Mouse (Mus musculus) MEL (cell line): ENCODE results near the gene Slc44a4. TPM values are rescaled to one million over a fixed set of nuclear protein-coding genes. Genes with fewer than 3 reads are reported as not detected.
"Not testable (repeated sequence)": the region's sequence is repeated elsewhere in the genome, so short reads cannot be mapped to it uniquely, and the experiment has no call there.

ENCODE experiments used
- DNase-seq: peaks from one replicate; pipeline ENCODE4 v3.0.0; 2011; ENCODE audit warnings: low read depth, low spot score
- H3K27ac ChIP-seq: 2 replicates; pipeline ENCODE4 v1.5.1; 2012; ENCODE audit warnings: low read depth, mild to moderate bottlenecking, control low read depth, low read length, moderate library complexity; ENCODE audit not compliant: control insufficient read depth
- H3K27me3 ChIP-seq, 2 experiments: fragments of 150-350 bp in 1 of 2; sonication (generic) in 1 of 2; 2 replicates each; pipeline ENCODE4 v1.6.1; 2012; ENCODE audit warnings: low read length in 2 of 2, mild to moderate bottlenecking in 2 of 2, improper control_type of control experiment in 1 of 2, moderate library complexity in 1 of 2; ENCODE audit not compliant: insufficient read depth in 2 of 2, control insufficient read depth in 1 of 2
- H3K36me3 ChIP-seq, 2 experiments: 2 replicates each; pipeline ENCODE4 v1.6.1; 2012 to 2014; ENCODE audit warnings: low read length in 2 of 2, improper control_type of control experiment in 1 of 2, inconsistent platforms in 1 of 2, mild to moderate bottlenecking in 1 of 2; ENCODE audit not compliant: insufficient read depth in 2 of 2, control insufficient read depth in 1 of 2
- H3K4me1 ChIP-seq, 2 experiments: fragments of 150-350 bp in 1 of 2; sonication (generic) in 1 of 2; 2 replicates each; pipeline ENCODE4 v1.6.1; 2012; ENCODE audit warnings: low read length in 2 of 2, improper control_type of control experiment in 1 of 2, mild to moderate bottlenecking in 1 of 2; ENCODE audit not compliant: insufficient read depth in 2 of 2, control insufficient read depth in 1 of 2
- H3K4me3 ChIP-seq, 2 experiments: fragments of 150-350 bp in 1 of 2; sonication (generic) in 1 of 2; 2 replicates each; pipeline ENCODE4 v1.5.1; 2012; ENCODE audit warnings: low read depth in 2 of 2, low read length in 2 of 2, mild to moderate bottlenecking in 2 of 2, moderate library complexity in 2 of 2, control low read depth in 1 of 2, improper control_type of control experiment in 1 of 2; ENCODE audit not compliant: control insufficient read depth in 1 of 2, insufficient read depth in 1 of 2
- H3K79me2 ChIP-seq: 2 replicates; pipeline ENCODE4 v1.6.1; 2012; ENCODE audit warnings: mild to moderate bottlenecking, low read length, moderate library complexity; ENCODE audit not compliant: control insufficient read depth, poor library complexity, insufficient read depth
- H3K9ac ChIP-seq: 2 replicates; pipeline ENCODE4 v1.6.1; 2012; ENCODE audit warnings: low read depth, mild to moderate bottlenecking, control low read depth, low read length, moderate library complexity; ENCODE audit not compliant: control insufficient read depth, poor library complexity, severe bottlenecking
- H3K9me3 ChIP-seq: fragments of 150-350 bp; sonication (generic); replicated peaks from 2 replicates; pipeline ENCODE4 v1.6.1; 2012; ENCODE audit warnings: mild to moderate bottlenecking, low read length, improper control_type of control experiment, moderate library complexity; ENCODE audit not compliant: insufficient read depth
- BHLHE40 ChIP-seq: IDR thresholded peaks from 2 replicates; pipeline ENCODE4 v1.6.1; 2012; ENCODE audit warnings: low read depth, mild to moderate bottlenecking, inconsistent platforms, low read length, improper control_type of control experiment, borderline replicate concordance
- CTCF ChIP-seq, 3 experiments: IDR thresholded peaks in 2 of 3; conservative IDR thresholded peaks in 1 of 3; 2 replicates each; pipeline ENCODE4 v1.5.1; 2011 to 2012; ENCODE audit warnings: low read length in 3 of 3, low read depth in 2 of 3, mild to moderate bottlenecking in 2 of 3, improper control_type of control experiment in 1 of 3, inconsistent platforms in 1 of 3, mixed read lengths in 1 of 3, moderate library complexity in 1 of 3; ENCODE audit not compliant: control insufficient read depth in 1 of 3, insufficient read depth in 1 of 3, poor library complexity in 1 of 3, severe bottlenecking in 1 of 3
- E2F4 ChIP-seq: IDR thresholded peaks from 2 replicates; pipeline ENCODE4 v1.6.1; 2011; ENCODE audit warnings: low read depth, low read length, improper control_type of control experiment, borderline replicate concordance
- ETS1 ChIP-seq: IDR thresholded peaks from 2 replicates; pipeline ENCODE4 v1.6.1; 2012; ENCODE audit warnings: low read depth, mild to moderate bottlenecking, inconsistent platforms, low read length, improper control_type of control experiment, moderate library complexity
- GATA1 ChIP-seq: IDR thresholded peaks from 2 replicates; pipeline ENCODE4 v1.6.1; 2011; ENCODE audit warnings: low read depth, low read length, improper control_type of control experiment
- KAT2A ChIP-seq: conservative IDR thresholded peaks from 2 replicates; pipeline ENCODE4 v1.6.1; 2012; ENCODE audit warnings: low read depth, low read length, improper control_type of control experiment, inconsistent platforms
- MAFK ChIP-seq: IDR thresholded peaks from 2 replicates; pipeline ENCODE4 v1.6.1; 2011; ENCODE audit warnings: low read depth, mild to moderate bottlenecking, low read length, improper control_type of control experiment, borderline replicate concordance
- MEF2A ChIP-seq: IDR thresholded peaks from 2 replicates; pipeline ENCODE4 v1.6.1; 2014; ENCODE audit warnings: low read depth, mild to moderate bottlenecking, inconsistent platforms, low read length, improper control_type of control experiment; ENCODE audit not compliant: poor library complexity, insufficient replicate concordance, severe bottlenecking; ENCODE audit errors: extremely low read depth
- MXI1 ChIP-seq: IDR thresholded peaks from 2 replicates; pipeline ENCODE4 v1.6.1; 2011; ENCODE audit warnings: mild to moderate bottlenecking, low read depth, low read length, improper control_type of control experiment
- MYC ChIP-seq: IDR thresholded peaks from 2 replicates; pipeline ENCODE4 v1.6.1; 2011; ENCODE audit warnings: low read depth, mild to moderate bottlenecking, low read length, improper control_type of control experiment, moderate library complexity
- NRF1 ChIP-seq: IDR thresholded peaks from 2 replicates; pipeline ENCODE4 v1.6.1; 2014; ENCODE audit warnings: low read depth, mild to moderate bottlenecking, inconsistent platforms, low read length, improper control_type of control experiment, moderate library complexity; ENCODE audit not compliant: poor library complexity, insufficient read depth, severe bottlenecking
- POLR2A ChIP-seq, 2 experiments: IDR thresholded peaks; 2 replicates each; pipeline ENCODE4 v1.6.1; 2011 to 2012; ENCODE audit warnings: low read length in 2 of 2, mild to moderate bottlenecking in 2 of 2, control low read depth in 1 of 2, improper control_type of control experiment in 1 of 2, low read depth in 1 of 2, moderate library complexity in 1 of 2; ENCODE audit not compliant: control insufficient read depth in 1 of 2, insufficient read depth in 1 of 2, poor library complexity in 1 of 2
- POLR2AphosphoS2 ChIP-seq: IDR thresholded peaks from 2 replicates; pipeline ENCODE4 v1.6.1; 2011; ENCODE audit warnings: low read length, improper control_type of control experiment
- POLR2AphosphoS5 ChIP-seq: IDR thresholded peaks from 2 replicates; pipeline ENCODE4 v1.6.1; 2012; ENCODE audit warnings: low read depth, borderline replicate concordance, mild to moderate bottlenecking, inconsistent platforms, low read length, moderate library complexity, mixed read lengths
- SMC3 ChIP-seq: IDR thresholded peaks from 2 replicates; pipeline ENCODE4 v1.6.1; 2011; ENCODE audit warnings: low read depth, low read length, improper control_type of control experiment
- TAL1 ChIP-seq: IDR thresholded peaks from 2 replicates; pipeline ENCODE4 v1.6.1; 2012; ENCODE audit warnings: mild to moderate bottlenecking, inconsistent platforms, low read length, moderate library complexity, mixed read lengths
- TCF12 ChIP-seq: IDR thresholded peaks from 2 replicates; pipeline ENCODE4 v1.6.1; 2014; ENCODE audit warnings: low read depth, mild to moderate bottlenecking, inconsistent platforms, low read length, improper control_type of control experiment, moderate library complexity
- USF1 ChIP-seq: IDR thresholded peaks from 2 replicates; pipeline ENCODE4 v1.6.1; 2014; ENCODE audit warnings: low read depth, mild to moderate bottlenecking, inconsistent platforms, low read length, improper control_type of control experiment, moderate library complexity
- USF2 ChIP-seq, 2 experiments: IDR thresholded peaks; 2 replicates each; pipeline ENCODE4 v1.6.1; 2011 to 2012; ENCODE audit warnings: improper control_type of control experiment in 2 of 2, low read length in 2 of 2, borderline replicate concordance in 1 of 2, inconsistent platforms in 1 of 2, low read depth in 1 of 2, mild to moderate bottlenecking in 1 of 2; ENCODE audit not compliant: insufficient read depth in 1 of 2
- ZC3H11A ChIP-seq: IDR thresholded peaks from 2 replicates; pipeline ENCODE4 v1.6.1; 2012; ENCODE audit warnings: low read depth, mild to moderate bottlenecking, inconsistent platforms, low read length, improper control_type of control experiment
- ZMIZ1 ChIP-seq: IDR thresholded peaks from 2 replicates; pipeline ENCODE4 v1.6.1; 2012; ENCODE audit warnings: low read depth, mild to moderate bottlenecking, inconsistent platforms, low read length, improper control_type of control experiment, moderate library complexity
- polyA plus RNA-seq, 2 experiments: library from polyadenylated mRNA; stranded (reverse) in 1 of 2; unstranded in 1 of 2; fragments of >175 nt in 1 of 2; fragments of >200 nt in 1 of 2; gene quantifications; 2 replicates each; pipeline versions ENCODE4 v1.2.1 to v1.2.4; 2012; ENCODE audit warnings: low replicate concordance in 2 of 2, low read depth in 1 of 2; ENCODE audit not compliant: insufficient read length in 2 of 2, insufficient read depth in 1 of 2, missing spikeins in 1 of 2
- total RNA-seq: library from RNA; depleted of rRNA; stranded (reverse); fragments of 300-350 nt; gene quantifications from 2 replicates; pipeline ENCODE4 v1.2.3, GENCODE M21; 2012

The Slc44a4 gene
- total and polyA plus RNA-seq, 3 experiments, result 0.06 to 0.12 TPM; not detected in 1

DNA sequence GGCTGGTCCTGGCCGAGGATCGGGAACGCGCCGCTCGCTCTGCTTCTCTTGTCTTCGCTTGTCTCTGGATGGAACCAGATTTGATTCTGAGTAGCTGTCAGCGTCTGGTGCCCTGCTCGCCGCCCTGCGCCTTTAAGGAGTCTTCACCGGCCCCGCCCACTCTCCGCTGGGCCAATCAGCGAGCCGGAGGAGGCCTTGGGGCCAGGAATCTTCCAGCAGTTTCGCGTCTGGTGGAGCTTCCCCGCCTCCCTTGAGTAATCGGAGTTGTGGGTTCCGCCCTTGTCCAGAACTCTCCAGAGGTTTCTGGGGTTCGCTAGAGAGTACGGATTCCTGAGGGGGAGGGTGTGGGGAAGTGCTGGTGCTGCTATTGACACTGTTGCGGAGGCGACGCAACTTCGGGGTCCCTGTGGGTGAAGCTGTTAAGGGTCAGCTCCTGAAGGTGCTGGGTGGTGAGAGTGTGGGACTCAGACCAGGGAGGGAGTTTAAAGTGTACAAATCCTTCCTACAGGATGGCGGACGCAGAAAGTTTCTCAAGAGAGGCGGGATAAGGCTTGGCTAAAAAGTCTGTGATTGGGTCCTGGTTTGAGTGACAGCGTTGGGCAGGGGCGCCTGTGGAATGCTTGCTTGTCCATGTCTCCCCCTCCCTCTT lies 45.0 kb downstream of the Slc44a4 start, which contains the start of gene Hspa1b:
Gene Hspa1b, minus strand, starts transcription at position 109 of the 649 bp plus-strand sequence.
- H3K4me1 ChIP-seq, H3K4me3 ChIP-seq, H3K9me3 ChIP-seq, H3K27me3 ChIP-seq, DNase-seq, H3K36me3 ChIP-seq, H3K27ac ChIP-seq, H3K9ac ChIP-seq, H3K79me2 ChIP-seq: not testable (repeated sequence)

DNA sequence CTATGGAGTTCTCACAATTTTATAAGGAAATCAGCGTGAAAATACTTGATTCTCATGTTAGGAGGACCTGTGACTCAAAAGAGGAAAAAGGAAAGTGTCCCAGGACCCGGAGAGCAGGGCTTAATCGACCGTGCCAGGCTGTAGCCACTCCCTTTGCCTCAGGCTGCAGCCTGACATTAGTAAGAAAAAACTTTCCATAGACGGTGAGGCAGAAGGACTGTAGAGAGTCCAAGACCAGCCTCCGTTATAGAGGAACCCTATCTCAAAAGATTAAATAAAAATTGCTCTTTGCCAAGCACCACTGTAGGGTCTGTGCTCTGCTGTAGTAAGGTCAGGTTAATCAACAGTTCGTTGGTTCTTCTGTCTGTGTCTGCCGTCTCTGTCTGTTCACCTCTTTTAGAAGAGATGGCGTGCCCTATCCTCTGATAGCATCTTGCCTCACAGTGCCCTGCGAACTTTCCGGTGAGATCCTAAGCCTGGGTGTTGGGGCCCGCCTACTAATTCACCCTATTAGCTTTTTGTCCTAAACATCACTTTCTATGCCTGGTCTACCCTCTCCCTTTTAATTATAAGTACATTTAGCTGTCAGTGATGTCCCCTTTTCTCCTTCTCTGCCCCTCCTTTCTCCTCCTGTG lies 45.7 kb downstream of the Slc44a4 start:
- Histone ChIP-seq H3K9me3 (no peaks in the 10 kb centered on the region), H3K27ac (no peak overlapping the region), H3K4me3 (no peak overlapping the region), H3K27me3 (no peaks in the 10 kb centered on the region), H3K9ac (no peak overlapping the region), H3K79me2 (no peaks in the 10 kb centered on the region), H3K36me3 (no peaks in the 10 kb centered on the region), H3K4me1 (no peaks in the 10 kb centered on the region)
- TF ChIP-seq MXI1 (no peak), E2F4 (no peak)
- DNase-seq, result no peak

DNA sequence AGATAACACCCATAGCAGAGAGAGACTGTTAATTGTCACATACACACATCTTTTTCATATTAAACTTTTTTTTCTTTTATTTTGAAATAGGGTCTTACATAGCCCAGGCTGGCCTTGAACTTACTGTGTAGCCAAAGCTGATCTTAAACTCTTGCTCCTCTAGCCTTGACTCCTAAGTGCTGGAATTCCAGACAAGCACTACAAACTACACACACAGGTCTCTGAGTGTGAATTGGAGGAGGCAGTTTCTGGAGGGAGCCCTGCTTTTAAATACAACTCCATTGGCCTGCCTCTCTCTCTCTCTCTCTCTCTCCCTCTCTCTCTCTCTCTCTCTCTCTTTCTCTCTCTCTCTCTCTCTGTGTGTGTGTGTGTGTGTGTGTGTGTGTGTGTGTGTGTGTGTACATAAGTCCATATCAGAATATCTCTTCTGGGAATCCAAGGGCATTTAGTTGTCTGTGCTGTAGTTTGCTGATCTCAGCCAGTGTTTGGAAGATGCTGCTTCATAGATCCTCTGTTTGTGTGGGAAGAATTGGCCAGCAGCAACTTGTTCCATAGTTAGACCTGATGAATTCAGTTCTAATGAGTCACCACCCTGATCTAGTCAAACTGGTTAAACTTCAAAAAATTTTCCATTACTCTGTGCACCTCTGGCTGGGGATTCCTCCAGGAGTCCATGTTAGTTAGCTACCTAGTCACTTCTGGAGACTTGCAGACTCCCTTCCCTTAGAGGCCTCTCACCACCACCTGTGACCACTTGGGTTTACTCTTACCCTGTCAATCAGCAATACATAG lies 46.6 kb downstream of the Slc44a4 start:
- Histone ChIP-seq H3K9ac (no peak overlapping the region), H3K79me2 (no peaks in the 10 kb centered on the region), H3K4me1 (peaks cover 0 to 4% of the 10 kb centered on the region in 2 experiments; a peak in 1 of 4 replicates), H3K27me3 (no peaks in the 10 kb centered on the region), H3K27ac (no peak overlapping the region), H3K9me3 (no peaks in the 10 kb centered on the region), H3K36me3 (no peaks in the 10 kb centered on the region), H3K4me3 (no peak overlapping the region)
- no peak for TF ChIP-seq POLR2AphosphoS5
- TF ChIP-seq MYC, result no peak
- no peak for TF ChIP-seq GATA1
- TF ChIP-seq ETS1, result no peak
- no peak for TF ChIP-seq TAL1
- no peak for TF ChIP-seq ZMIZ1
- TF ChIP-seq TCF12, result no peak
- TF ChIP-seq MEF2A, result no peak
- no peak for TF ChIP-seq MXI1
- no peak for TF ChIP-seq KAT2A
- no peak for TF ChIP-seq NRF1
- no peak for TF ChIP-seq MAFK
- TF ChIP-seq POLR2AphosphoS2, result no peak
- TF ChIP-seq USF2 (IDR thresholded peaks at IDR 0.05; ENCODE audit: borderline replicate concordance in 1 of 2, insufficient read depth in 1 of 2, low read depth in 1 of 2, low read length in 2 of 2), result no peak
- TF ChIP-seq USF1, result no peak
- TF ChIP-seq ZC3H11A, result no peak
- TF ChIP-seq POLR2A (IDR thresholded peaks at IDR 0.05; ENCODE audit: control insufficient read depth in 1 of 2, insufficient read depth in 1 of 2, low read depth in 1 of 2, low read length in 2 of 2, poor library complexity in 1 of 2), result no peak
- TF ChIP-seq SMC3, result no peak
- no peak for TF ChIP-seq CTCF (IDR thresholded peaks at IDR 0.05 in 2 of 3, conservative IDR thresholded peaks at IDR 0.05 in 1 of 3; ENCODE audit: control insufficient read depth in 1 of 3, insufficient read depth in 1 of 3, low read depth in 2 of 3, low read length in 3 of 3, poor library complexity in 1 of 3, severe bottlenecking in 1 of 3)
- no peak for TF ChIP-seq BHLHE40
- DNase-seq, result no peak
